Mouse (Mus musculus): ENCODE results near the gene Naa80. TPM values are rescaled to one million over a fixed set of nuclear protein-coding genes. Genes with fewer than 3 reads are reported as not detected.

Naa80 gene
- total RNA-seq, 2 experiments from 2014 or later = 6.9 to 7.2 TPM

DNA sequence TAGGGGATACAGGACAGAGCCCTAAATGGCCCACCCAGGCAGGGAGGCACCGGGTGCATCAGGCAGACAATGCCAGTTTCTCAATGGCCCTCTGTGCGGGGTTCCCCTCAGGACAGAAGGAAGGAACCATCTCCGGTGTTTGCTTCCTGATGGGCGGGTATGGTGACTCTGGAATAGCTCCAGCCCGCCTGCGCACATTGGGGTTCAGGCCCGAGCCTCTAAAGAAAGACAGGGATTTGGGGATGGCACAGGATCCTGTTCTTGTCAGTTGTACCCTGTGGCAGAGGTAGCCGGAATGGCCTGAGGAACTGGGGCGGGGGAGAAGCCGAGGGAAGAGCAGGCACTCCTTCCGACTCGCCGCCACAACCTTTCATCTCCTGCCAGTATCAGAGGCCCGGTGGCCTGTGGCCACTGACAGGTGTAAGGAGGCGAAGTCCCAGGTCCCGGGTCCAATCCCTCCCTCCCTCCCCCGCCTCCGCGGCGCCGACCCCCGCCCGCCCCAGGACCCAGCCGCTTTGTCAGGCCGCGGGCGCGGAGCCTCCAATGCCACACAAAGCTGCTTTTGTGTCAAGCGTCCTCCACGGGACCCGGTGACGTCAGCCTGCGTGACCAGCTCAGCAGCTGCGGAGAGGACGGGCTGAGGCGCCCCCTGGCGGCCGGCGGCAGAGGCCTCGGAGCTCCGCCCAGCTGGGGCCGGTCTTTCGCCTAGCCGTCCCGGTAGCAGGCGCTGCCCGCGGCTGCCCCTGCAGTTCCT, 33.7 kb downstream of the Naa80 start:
- peak; percentile 94 for ATAC-seq (ENCODE audit: poor library complexity, severe bottlenecking)

GRCm38 (mm10) chr9:107612945-107613569, 34.4 kb downstream of the Naa80 start:
- no peak for ATAC-seq (ENCODE audit: poor library complexity, severe bottlenecking)

DNA sequence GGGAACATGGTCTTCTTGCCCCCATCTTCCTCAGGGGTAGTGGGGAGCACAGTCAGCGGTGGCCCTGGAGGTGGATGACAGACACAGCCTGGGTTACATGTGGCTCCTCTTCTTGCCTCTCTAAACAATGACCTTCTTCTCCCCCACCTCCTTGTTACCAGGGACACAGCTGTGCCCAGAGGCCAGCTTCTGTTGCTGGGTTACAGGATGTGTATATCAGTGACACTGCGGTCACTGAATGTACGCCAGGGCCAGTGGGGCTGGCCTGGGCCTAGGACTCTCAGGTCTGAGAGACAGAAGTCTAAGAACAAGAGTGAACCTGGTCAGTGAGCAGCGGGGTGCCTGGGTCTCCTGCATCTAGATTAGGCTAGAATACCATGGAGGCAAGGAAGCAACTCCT, 36.3 kb downstream of the Naa80 start:
- ATAC-seq (ENCODE audit: poor library complexity, severe bottlenecking) = no peak

- ATAC-seq (ENCODE audit: poor library complexity, severe bottlenecking) = no peak
Measured at GRCm38 (mm10) chr9:107617461-107617860, 38.8 kb downstream of the Naa80 start.

- no peak for ATAC-seq (ENCODE audit: poor library complexity, severe bottlenecking)
Measured at GRCm38 (mm10) chr9:107618098-107618497, 39.4 kb downstream of the Naa80 start.

DNA sequence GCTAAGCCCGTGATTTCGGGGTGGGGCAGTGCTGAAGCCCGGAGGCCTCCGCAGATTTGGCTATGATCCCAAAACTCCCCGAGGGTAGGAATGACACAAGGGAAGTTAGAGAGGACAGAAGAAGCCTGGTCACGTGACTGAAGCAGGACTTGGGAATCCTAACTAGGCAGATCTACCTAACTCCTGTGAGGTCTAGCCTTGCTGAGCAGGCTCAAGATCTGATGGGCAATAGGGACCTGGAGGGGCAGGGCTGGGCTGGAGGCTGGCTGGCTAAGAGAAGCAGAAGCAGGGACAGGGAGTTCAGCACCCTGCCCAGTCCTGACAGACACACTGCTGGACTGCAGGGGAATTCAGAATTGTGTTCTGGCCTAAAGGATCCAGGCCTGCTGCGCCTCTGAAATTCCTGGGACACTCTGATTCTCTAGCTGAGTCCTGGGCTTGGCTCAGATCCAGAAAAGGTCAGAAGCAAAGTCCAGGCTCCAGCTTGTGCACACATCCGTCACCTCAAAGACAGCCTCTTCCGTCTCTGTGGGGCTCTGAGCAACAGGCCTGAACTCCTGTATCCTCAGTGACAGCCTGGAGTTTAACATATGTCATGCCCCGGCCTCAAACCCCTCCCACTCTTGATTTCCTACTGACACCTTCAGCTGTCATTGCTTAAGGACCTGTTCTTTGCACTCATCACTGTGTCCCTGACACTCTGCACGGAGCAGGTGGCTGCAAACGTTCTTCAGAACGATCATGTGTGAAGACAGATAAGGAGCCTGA, 40.3 kb downstream of the Naa80 start:
- no peak for ATAC-seq (ENCODE audit: poor library complexity, severe bottlenecking)

GRCm38 (mm10) chr9:107619546-107619879, 40.8 kb downstream of the Naa80 start:
- ATAC-seq (ENCODE audit: poor library complexity, severe bottlenecking) = no peak

GRCm38 (mm10) chr9:107620954-107621353, 42.3 kb downstream of the Naa80 start:
- ATAC-seq (ENCODE audit: poor library complexity, severe bottlenecking) = no peak

DNA sequence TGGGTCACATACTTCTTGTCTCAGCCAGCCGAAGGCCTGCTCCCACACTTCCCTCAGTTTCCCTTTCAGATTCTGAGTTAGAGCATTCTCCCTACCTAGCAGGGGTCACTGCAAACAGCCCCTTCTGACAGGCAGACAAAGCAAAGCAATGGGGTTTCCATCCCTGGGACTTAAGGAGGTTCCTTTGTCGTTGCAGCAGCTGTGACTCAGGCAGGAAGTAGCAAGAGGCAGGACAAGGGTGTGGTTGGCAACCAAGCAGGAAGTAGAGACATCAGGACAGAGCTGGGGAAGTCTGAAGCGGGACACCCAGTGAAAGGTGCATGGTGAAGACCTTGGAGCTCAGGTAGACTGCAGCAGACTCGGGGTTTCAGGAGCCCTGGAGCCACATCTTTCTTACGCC, 45.9 kb downstream of the Naa80 start:
- ATAC-seq (ENCODE audit: poor library complexity, severe bottlenecking) = peak; percentile 66

GRCm38 (mm10) chr9:107624951-107625350, 46.3 kb downstream of the Naa80 start:
- 0 out of 2 replicates have a peak, but pooled peaks have one; percentile 2 for ATAC-seq (ENCODE audit: poor library complexity, severe bottlenecking)

GRCm38 (mm10) chr9:107625351-107626128, 46.9 kb downstream of the Naa80 start:
- ATAC-seq (ENCODE audit: poor library complexity, severe bottlenecking) = no peak

- no peak for ATAC-seq (ENCODE audit: poor library complexity, severe bottlenecking)
Measured at GRCm38 (mm10) chr9:107626158-107626843, 47.6 kb downstream of the Naa80 start.

- peak; percentile 28; the same call in 1 of the 2 replicates for ATAC-seq (ENCODE audit: poor library complexity, severe bottlenecking)
Measured at GRCm38 (mm10) chr9:107626844-107627277, 48.2 kb downstream of the Naa80 start.

GRCm38 (mm10) chr9:107627387-107628255, 48.9 kb downstream of the Naa80 start:
- no peak for ATAC-seq (ENCODE audit: poor library complexity, severe bottlenecking)

- peak; percentile 73 for ATAC-seq (ENCODE audit: poor library complexity, severe bottlenecking)
Measured at GRCm38 (mm10) chr9:107628721-107629410, 50.2 kb downstream of the Naa80 start.

GRCm38 (mm10) chr9:107629411-107629730, 50.7 kb downstream of the Naa80 start:
- peak; percentile 13 for ATAC-seq (ENCODE audit: poor library complexity, severe bottlenecking)

DNA sequence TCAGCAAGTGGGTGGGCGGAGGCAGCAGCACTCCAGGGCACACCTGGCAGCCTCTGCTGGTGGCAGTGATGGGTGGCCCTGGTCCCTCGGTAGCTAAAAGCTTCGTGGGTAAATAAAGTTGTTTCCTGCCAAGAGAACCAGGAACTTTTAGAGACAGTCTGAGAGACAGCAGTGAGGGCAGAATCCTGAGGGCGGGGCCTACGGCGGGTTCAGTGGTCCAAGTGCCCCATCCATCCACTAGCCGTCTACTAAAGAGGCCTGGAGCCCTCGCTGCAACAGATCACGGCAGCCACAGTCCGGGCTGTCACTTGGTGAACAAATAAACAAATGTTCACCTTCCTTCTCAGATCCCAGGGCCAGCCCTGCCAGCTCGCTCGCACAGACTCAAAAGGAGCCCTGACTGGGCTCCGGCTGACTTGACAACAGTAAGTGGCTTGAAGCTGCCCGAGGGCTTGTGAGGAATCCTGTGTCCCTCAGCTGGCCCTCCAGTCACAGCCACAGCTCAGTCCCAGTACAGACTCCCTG, 51.3 kb downstream of the Naa80 start:
- ATAC-seq (ENCODE audit: poor library complexity, severe bottlenecking) = no peak

GRCm38 (mm10) chr9:107630576-107630975, 51.9 kb downstream of the Naa80 start:
- no peak for ATAC-seq (ENCODE audit: poor library complexity, severe bottlenecking)

Data from megakaryocyte, adult 5-6 weeks (primary cell).